Mouse (Mus musculus): ENCODE data around the gene Mrpl28. TPM values are rescaled to one million over a fixed set of nuclear protein-coding genes. Genes with fewer than 3 reads are reported as not detected.

The Mrpl28 gene
- polyA plus RNA-seq, 1 experiment = 72.1 TPM

DNA sequence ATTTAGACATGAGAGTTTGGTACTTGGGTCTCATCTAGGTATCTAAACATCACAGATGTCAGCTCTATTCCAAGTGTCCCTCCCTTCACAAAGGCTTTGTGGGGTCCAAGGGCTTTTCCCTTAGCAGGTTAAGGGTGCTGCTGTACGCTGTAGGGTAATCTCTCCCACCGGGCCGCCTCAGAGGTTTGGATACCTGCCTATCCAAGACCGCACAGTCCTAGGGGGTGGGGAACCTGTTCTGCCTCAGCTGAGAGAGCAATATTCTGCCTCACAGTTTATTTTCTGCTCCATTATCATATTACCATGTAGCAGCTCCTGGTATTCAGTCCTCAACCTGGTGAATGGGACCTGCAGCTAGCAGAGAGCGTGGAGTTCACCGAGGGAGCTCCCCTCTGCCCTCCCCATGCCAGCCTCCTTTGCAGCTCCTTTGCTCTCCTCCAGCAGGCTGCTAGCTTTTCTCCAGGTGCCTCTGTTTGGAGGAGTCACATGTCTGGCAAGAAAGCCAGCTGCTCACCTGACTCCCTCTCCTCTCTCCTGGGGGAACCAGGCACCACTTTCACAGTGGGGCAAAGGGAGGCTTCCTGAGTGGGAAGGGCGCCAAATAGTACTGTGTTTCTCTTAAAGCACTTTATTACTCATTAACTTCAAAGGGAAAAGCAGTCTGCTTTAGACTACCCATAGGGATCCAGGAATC lies 7.9 kb upstream of the Mrpl28 start:
- TF ChIP-seq POLR2A (IDR thresholded peaks at IDR 0.05; ENCODE audit: borderline replicate concordance, low read depth, low read length) = no peak
- no peak for TF ChIP-seq CTCF (IDR thresholded peaks at IDR 0.05; ENCODE audit: low read depth, low read length)
- Histone ChIP-seq H3K4me1 (ENCODE audit: control insufficient read depth, insufficient read depth, low read length) (peaks cover 3% of the 10 kb centered on the region), H3K27ac (ENCODE audit: insufficient read depth, low read depth, low read length) (no peak overlapping the region), H3K4me3 (ENCODE audit: insufficient read depth, low read length) (no peak overlapping the region)

DNA sequence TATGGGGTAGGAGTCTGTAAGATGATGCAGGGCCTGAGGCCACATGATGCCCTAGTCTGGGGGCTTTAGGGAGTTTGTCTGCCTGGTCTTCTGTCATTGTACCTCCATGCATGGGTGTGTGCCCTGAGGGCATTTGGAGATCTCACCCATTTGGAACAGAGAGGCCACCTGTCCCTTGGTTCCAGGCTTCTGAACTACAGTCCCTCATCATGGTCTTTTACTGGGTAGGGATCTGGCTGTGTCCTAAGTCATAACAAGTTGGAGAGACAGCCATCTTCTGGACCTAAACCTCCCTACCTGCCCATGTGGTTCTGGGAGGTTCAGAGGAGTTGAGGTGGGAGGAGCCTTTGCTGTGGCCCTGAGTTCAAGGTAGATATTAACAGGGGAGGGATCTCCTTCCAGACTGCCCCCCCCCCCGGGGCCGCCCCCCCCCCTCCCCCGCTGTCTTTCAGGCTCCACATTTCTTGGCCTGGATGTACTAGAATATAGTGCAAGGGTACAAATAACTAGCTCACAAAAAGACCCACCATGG lies 7.3 kb upstream of the Mrpl28 start:
- Histone ChIP-seq H3K27ac (ENCODE audit: insufficient read depth, low read depth, low read length) (no peak overlapping the region), H3K4me3 (ENCODE audit: insufficient read depth, low read length) (no peak overlapping the region), H3K4me1 (ENCODE audit: control insufficient read depth, insufficient read depth, low read length) (peaks cover 3% of the 10 kb centered on the region)
- no peak for TF ChIP-seq CTCF (IDR thresholded peaks at IDR 0.05; ENCODE audit: low read depth, low read length)
- no peak for TF ChIP-seq POLR2A (IDR thresholded peaks at IDR 0.05; ENCODE audit: borderline replicate concordance, low read depth, low read length)

DNA sequence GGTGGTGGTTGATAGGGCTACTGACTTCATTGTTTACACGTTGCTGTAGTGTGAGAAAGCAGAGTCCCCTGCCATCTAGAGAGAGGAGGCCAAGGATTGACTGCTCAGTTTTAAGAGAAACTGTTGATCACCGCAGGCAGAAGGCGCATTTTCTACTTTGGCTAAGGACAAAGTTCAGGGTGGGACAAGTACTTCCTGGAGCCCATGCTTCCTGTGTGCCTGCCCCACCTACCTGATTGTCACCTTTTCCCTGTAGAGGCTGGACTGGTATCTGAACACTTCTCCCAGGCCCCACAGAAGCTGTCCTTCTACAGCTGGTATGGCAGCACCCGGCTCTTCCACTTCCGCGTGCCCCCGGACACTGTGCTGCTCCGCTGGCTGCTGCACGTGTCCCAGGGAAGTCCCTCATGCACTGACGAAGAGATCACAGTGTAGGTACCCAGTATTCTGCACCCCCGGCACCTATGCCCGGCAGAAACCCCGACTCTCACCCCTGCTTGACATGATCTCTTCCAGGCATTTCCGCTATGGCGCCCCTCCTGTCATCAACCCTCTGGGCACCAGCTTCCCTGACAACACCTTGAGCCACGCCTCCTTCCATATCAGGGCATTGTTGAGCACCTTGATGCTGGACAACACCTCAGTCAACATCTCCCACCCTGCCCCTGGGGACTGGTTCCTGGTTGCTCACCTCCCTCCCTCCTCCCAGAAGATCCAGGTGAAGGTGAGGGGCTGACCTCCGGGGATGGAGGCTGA lies 6.6 kb upstream of the Mrpl28 start:
- no peak for TF ChIP-seq POLR2A (IDR thresholded peaks at IDR 0.05; ENCODE audit: borderline replicate concordance, low read depth, low read length)
- TF ChIP-seq CTCF (IDR thresholded peaks at IDR 0.05; ENCODE audit: low read depth, low read length) = no peak
- peaks cover 3% of the 10 kb centered on the region for H3K4me1 ChIP-seq (ENCODE audit: control insufficient read depth, insufficient read depth, low read length)
- no peak overlapping the region for H3K4me3 ChIP-seq (ENCODE audit: insufficient read depth, low read length)
- H3K27ac ChIP-seq (ENCODE audit: insufficient read depth, low read depth, low read length) = no peak overlapping the region

DNA sequence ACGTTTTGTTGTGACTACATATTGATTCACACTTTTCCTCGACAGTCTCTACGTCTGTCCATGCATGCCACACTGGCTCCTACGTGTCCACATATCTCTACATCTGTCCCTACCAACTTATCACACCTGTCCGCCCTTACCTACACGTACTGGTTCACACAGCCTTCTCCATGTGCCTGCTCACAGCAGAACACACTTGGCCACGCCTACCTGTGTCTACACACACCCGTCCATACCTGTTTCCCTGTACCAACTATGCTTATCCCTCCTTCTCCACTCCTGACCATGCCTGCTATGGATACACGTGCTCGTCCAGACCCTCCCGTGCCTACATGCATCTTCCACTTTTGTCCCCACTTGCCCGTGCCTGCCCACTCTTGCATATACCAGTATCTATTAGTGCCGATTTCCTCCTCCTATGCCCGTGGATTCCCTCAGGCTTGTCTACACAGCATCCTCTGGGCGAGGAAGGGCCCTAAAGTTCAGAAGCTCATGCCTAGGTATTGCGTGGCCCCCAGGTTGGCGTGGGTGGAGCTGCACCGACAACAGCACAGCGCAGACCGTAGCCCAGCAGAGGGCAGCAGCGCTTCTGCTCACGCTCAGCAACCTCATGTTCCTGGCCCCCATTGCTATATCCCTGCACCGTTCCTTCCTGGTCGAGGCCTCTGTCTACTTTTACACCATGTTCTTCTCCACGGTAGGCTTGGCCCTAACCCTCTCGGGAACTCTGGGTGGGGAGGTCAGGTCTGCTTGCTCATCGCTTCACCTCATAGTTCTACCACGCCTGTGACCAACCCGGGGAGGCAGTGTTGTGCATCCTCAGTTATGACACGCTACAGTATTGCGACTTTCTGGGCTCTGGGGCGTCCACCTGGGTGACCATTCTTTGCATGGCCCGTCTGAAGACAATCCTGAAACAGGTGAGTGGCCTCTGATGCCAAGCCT lies 3.3 kb upstream of the Mrpl28 start:
- H3K4me1 ChIP-seq (ENCODE audit: control insufficient read depth, insufficient read depth, low read length) = peaks cover 4% of the 10 kb centered on the region
- TF ChIP-seq POLR2A (IDR thresholded peaks at IDR 0.05; ENCODE audit: borderline replicate concordance, low read depth, low read length) = no peak
- peak; percentile 65 for TF ChIP-seq CTCF (IDR thresholded peaks at IDR 0.05; ENCODE audit: low read depth, low read length)
- no peak overlapping the region for H3K4me3 ChIP-seq (ENCODE audit: insufficient read depth, low read length)
- no peak overlapping the region for H3K27ac ChIP-seq (ENCODE audit: insufficient read depth, low read depth, low read length)

DNA sequence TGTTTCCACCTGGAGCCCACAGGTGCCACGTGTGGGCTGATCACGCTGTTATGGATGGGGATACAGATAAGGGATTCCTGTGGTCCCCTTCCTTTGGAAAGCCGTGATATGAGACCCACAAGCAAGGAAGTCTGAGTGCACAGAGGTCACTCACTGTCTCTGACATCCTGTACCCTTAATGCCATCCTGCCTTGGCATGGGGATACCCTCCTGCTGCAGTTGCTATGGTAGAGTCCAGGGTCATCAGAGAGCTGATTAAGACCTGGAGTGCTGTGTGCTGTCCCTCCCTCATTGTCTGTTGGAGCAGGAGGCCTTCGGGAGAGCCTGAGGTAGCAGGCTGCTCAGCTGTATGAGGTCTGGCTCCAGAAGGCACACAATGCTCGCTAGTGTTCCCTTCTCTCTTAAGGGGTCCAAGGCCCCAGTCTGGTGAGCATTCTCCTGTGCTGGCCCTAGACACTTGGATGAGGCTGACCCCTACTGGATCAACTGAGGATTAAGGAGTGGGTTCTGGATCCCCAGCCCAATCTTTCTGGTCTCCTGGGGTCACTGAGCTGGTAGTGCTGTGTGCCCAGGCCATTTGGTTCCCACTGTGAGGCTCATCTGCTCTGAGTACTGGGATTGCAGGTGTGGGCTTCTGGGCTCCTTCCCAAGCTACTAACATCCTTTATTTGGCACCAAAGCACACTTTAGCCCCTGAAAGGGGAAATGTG lies 714 bp upstream of the Mrpl28 start:
- H3K27ac ChIP-seq (ENCODE audit: insufficient read depth, low read depth, low read length) = no peak overlapping the region
- H3K4me3 ChIP-seq (ENCODE audit: insufficient read depth, low read length) = no peak overlapping the region
- TF ChIP-seq POLR2A (IDR thresholded peaks at IDR 0.05; ENCODE audit: borderline replicate concordance, low read depth, low read length) (no peak), CTCF (IDR thresholded peaks at IDR 0.05; ENCODE audit: low read depth, low read length) (no peak)
- H3K4me1 ChIP-seq (ENCODE audit: control insufficient read depth, insufficient read depth, low read length) = peaks cover 4% of the 10 kb centered on the region

DNA sequence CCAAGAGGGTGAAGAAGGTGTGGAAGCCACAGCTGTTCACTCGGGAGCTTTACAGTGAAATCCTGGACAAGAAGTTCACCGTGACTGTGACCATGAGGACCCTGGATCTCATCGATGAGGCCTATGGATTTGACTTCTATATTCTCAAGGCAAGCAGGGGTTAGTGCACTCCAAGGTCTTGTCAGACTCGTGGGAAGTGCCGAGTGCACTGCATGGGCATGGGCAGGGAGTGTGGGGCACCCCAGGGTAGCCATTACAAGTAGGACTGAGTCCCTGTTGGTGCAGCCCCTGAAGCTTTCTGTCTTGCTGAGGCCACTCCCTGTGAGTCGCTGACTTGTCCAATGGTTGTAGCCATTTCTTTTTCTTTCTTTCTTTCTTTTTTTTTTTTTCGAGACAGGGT lies 1.3 kb downstream of the Mrpl28 start:
- TF ChIP-seq CTCF (IDR thresholded peaks at IDR 0.05; ENCODE audit: low read depth, low read length) (no peak), POLR2A (IDR thresholded peaks at IDR 0.05; ENCODE audit: borderline replicate concordance, low read depth, low read length) (no peak)
- H3K27ac ChIP-seq (ENCODE audit: insufficient read depth, low read depth, low read length) = no peak overlapping the region
- peaks cover 4% of the 10 kb centered on the region for H3K4me1 ChIP-seq (ENCODE audit: control insufficient read depth, insufficient read depth, low read length)
- peak overlapping the region; percentile 83 for H3K4me3 ChIP-seq (ENCODE audit: insufficient read depth, low read length)

DNA sequence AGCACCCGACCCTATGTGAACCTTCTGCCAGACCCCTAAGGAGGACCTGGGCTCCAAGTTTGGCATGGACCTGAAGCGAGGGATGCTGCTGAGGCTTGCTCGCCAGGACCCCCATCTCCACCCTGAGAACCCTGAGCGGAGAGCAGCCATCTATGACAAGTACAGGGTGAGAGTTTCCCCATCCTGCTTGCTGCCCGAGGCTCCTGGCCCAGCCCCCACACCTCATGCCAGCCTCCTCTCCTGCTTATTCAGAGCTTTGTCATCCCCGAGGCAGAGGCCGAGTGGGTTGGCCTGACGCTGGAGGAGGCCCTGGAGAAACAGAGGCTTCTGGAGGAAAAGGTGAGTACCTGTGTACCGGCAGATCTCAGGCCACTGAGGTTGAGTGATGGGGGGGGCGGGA lies 1.9 kb downstream of the Mrpl28 start:
- H3K27ac ChIP-seq (ENCODE audit: insufficient read depth, low read depth, low read length) = no peak overlapping the region
- no peak for TF ChIP-seq POLR2A (IDR thresholded peaks at IDR 0.05; ENCODE audit: borderline replicate concordance, low read depth, low read length)
- no peak for TF ChIP-seq CTCF (IDR thresholded peaks at IDR 0.05; ENCODE audit: low read depth, low read length)
- H3K4me3 ChIP-seq (ENCODE audit: insufficient read depth, low read length) = no peak overlapping the region
- H3K4me1 ChIP-seq (ENCODE audit: control insufficient read depth, insufficient read depth, low read length) = peaks cover 4% of the 10 kb centered on the region

DNA sequence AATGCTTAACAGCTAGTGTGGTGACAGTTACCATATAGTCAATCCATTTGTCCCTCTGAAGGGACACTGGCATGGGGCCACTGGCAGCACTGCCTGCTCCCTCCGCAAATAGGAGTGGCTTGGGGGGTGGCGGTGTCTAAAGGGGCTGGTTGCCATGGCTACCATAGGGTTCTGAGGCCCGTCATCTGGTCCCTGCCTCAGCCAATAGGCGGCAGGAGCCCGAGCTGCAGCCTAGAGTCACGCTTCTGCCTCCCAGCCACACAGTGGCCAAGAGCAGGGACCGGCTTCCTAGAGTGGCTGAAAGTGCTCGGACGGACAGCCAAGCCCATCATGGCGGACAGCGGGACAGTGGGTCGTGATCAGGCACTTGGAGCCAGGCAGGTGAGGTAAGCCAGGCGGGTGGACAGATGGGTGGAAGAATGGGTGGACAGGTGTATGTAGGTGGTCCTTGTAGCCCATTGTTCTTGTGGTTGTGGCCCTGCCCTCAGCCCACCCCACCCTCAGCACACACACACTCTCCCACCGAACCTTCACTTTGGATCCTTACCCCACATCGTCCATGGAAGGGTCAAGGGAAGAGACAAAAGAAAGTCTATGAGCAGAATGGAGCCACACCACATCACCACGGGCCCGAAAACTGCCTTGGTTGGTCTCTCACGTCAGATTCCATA lies 7.9 kb downstream of the Mrpl28 start:
- Histone ChIP-seq H3K4me1 (ENCODE audit: control insufficient read depth, insufficient read depth, low read length) (no peaks in the 10 kb centered on the region), H3K27ac (ENCODE audit: insufficient read depth, low read depth, low read length) (no peak overlapping the region), H3K4me3 (ENCODE audit: insufficient read depth, low read length) (no peak overlapping the region)
- no peak for TF ChIP-seq POLR2A (IDR thresholded peaks at IDR 0.05; ENCODE audit: borderline replicate concordance, low read depth, low read length)
- TF ChIP-seq CTCF (IDR thresholded peaks at IDR 0.05; ENCODE audit: low read depth, low read length) = no peak
